In the genomic region with DNA sequence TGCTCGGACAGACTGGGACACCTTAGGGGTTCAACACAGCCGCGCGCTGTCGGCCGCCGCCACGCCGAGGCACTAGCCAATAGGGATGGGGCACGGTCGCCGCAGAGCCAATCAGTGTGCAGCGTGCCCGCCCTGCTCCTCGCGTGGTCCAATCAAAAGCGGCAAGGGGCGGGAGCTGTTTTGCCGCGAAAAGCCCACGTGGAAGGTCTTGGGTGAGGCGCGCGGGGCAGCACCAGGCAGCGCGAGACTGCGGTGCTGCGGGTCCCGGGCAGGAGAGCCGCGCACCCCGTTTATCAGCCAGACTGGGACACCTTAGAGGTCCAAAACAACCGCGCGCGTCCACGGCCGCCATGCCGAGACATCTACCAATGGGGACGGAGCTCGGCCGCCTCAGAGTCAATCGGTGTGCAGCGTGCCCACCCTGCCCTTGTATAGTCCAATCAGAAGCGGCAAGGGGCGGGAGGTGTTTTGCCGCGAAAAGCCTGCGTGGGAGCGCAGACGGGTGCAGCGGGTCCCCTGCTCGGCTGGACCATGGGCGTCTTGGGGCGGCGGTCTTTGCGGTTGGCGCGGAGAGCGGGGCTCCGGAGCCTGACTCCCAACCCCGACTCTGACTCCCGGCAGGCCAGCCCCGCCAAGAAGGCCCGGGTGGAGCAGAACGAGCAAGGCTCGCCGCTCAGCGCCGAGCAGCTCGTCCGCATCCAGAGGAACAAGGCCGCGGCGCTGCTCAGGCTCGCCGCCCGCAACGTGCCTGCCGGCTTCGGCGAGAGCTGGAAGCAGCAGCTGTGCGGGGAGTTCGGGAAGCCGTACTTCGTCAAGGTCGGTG, we compare ENCODE assay signal across 8 mouse cellular contexts. TPM values are rescaled to one million over a fixed set of nuclear protein-coding genes. Genes with fewer than 3 reads are reported as not detected.
A peak's percentile ranks its signal among the peaks of the same experiment; 100 is the strongest.
DNase-seq lines count a peak whose midpoint lies in the region; ATAC-seq and TF ChIP-seq lines count a peak whose summit lies in the region.

No protein-coding gene starts in this region.

- TF ChIP-seq EP300 in liver, postnatal 0 days (IDR thresholded peaks at IDR 0.05; ENCODE audit: low read depth) = peak; percentile 82; the same call in 1 of the 2 replicates

- peak overlapping the region; percentile 91 for H3K4me2 ChIP-seq in forebrain, embryonic 14.5 days (ENCODE audit: low read length)
- H3K4me2 ChIP-seq in liver, postnatal 0 days (ENCODE audit: low read depth, low read length) = peak overlapping the region; percentile 99
- peak overlapping the region; percentile 97 for H3K4me2 ChIP-seq in neural tube, embryonic 13.5 days

- peak overlapping the region; percentile 78 for H3K27ac ChIP-seq in ES-E14 (ENCODE audit: insufficient read depth, low read depth, low read length, poor library complexity, severe bottlenecking)
- 0 out of 2 replicates have a peak overlapping the region, but pooled peaks have one; percentile 21 for H3K27ac ChIP-seq in forebrain, embryonic 14.5 days (ENCODE audit: low read depth, low read length)
- peak overlapping the region; percentile 89 for H3K27ac ChIP-seq in liver, postnatal 0 days (ENCODE audit: low read depth)
- peak overlapping the region; percentile 52; the same call in 1 of the 2 replicates for H3K27ac ChIP-seq in neural tube, embryonic 13.5 days (replicated peaks)

- peaks cover 4 to 13% of the 10 kb centered on the region in 2 experiments for H3K4me1 ChIP-seq in ES-E14 (ENCODE audit: control insufficient read depth in 2 of 2, insufficient read depth in 2 of 2, low read length in 2 of 2, poor library complexity in 1 of 2)
- peaks cover 7% of the 10 kb centered on the region; the same call in 1 of the 2 replicates for H3K4me1 ChIP-seq in forebrain, embryonic 14.5 days (ENCODE audit: control insufficient read depth, insufficient read depth, low read length)
- H3K4me1 ChIP-seq in liver, postnatal 0 days (ENCODE audit: insufficient read depth) = peaks cover 36% of the 10 kb centered on the region
- H3K4me1 ChIP-seq in neural tube, embryonic 13.5 days (replicated peaks) = peaks cover 30% of the 10 kb centered on the region

- no peaks in the 10 kb centered on the region for H3K9me3 ChIP-seq in ES-E14 (ENCODE audit: control insufficient read depth, insufficient read depth, low read depth, low read length)
- H3K9me3 ChIP-seq in forebrain, embryonic 14.5 days (replicated peaks; ENCODE audit: control insufficient read depth, low read length) = no peaks in the 10 kb centered on the region
- H3K9me3 ChIP-seq in liver, postnatal 0 days (ENCODE audit: low read length) = no peaks in the 10 kb centered on the region
- no peaks in the 10 kb centered on the region for H3K9me3 ChIP-seq in neural tube, embryonic 13.5 days

- under 1% methylated on average over 87 of the region's 87 CpGs for WGBS in forebrain, embryonic 14.5 days
- WGBS in liver, postnatal 0 days (ENCODE audit: insufficient replicate concordance) = under 1% methylated on average over 86 of the region's 87 CpGs
- WGBS in neural tube, embryonic 13.5 days = under 1% methylated on average over 87 of the region's 87 CpGs

- no peaks in the 10 kb centered on the region for H3K27me3 ChIP-seq in forebrain, embryonic 14.5 days (replicated peaks; ENCODE audit: control insufficient read depth, insufficient read depth, low read length)
- H3K27me3 ChIP-seq in liver, postnatal 0 days (ENCODE audit: insufficient read depth, low read length) = no peaks in the 10 kb centered on the region
- no peaks in the 10 kb centered on the region for H3K27me3 ChIP-seq in neural tube, embryonic 13.5 days

- H3K4me3 ChIP-seq in ES-E14 (ENCODE audit: insufficient read depth in 1 of 2, low read depth in 1 of 2, low read length in 2 of 2, poor library complexity in 1 of 2, severe bottlenecking in 1 of 2) = peak overlapping the region; percentile 84 to 91
- H3K4me3 ChIP-seq in forebrain, embryonic 14.5 days (ENCODE audit: low read depth, low read length) = peak overlapping the region; percentile 81
- peak overlapping the region; percentile 71 for H3K4me3 ChIP-seq in liver, postnatal 0 days (ENCODE audit: low read depth, low read length)
- peak overlapping the region; percentile 89 for H3K4me3 ChIP-seq in neural tube, embryonic 13.5 days

- ATAC-seq in forebrain, embryonic 14.5 days = peak; percentile 99
- ATAC-seq in liver, postnatal 0 days = peak; percentile 93
- ATAC-seq in neural tube, embryonic 13.5 days (ENCODE audit: low read depth) = peak; percentile 98

- DNase-seq in ES-E14 (ENCODE audit: low read depth, low spot score) = no peak
- DNase-seq in cerebellum, adult 11 months = peak; percentile 91
- DNase-seq in forebrain, embryonic 14.5 days (ENCODE audit: low spot score) = peak; percentile 96
- DNase-seq in heart, postnatal 14 days = peak; percentile 94
- DNase-seq in layer of hippocampus, adult 11-12 months (ENCODE audit: low spot score) = peak; percentile 92
- DNase-seq in liver, postnatal 0 days = peak; percentile 94
- peak; percentile 81 for DNase-seq in telencephalon, adult 2 months (ENCODE audit: low read depth, low spot score)

- in situ Hi-C loops in ES-E14 (cut with MboI; ENCODE audit: low sequenced_read_pairs in 2 of 2, unreplicated experiment in 2 of 2) = no loop called here

- no peak for TF ChIP-seq CTCF in liver, postnatal 0 days (IDR thresholded peaks at IDR 0.05; ENCODE audit: low read depth)

- H3K36me3 ChIP-seq in ES-E14 (ENCODE audit: control insufficient read depth, insufficient read depth, low read length, poor library complexity, severe bottlenecking) = peaks cover 27% of the 10 kb centered on the region
- no peaks in the 10 kb centered on the region for H3K36me3 ChIP-seq in forebrain, embryonic 14.5 days (ENCODE audit: control insufficient read depth, insufficient read depth, low read length)
- H3K36me3 ChIP-seq in liver, postnatal 0 days (replicated peaks; ENCODE audit: insufficient read depth, low read length) = 0 out of 2 replicates have a peak, but pooled peaks cover 2% of the 10 kb centered on the region
- no peaks in the 10 kb centered on the region; the same call in 1 of the 2 replicates for H3K36me3 ChIP-seq in neural tube, embryonic 13.5 days

- intact Hi-C loops in heart, postnatal 14 days (cut with DNase I) = no loop called here

- H3K9ac ChIP-seq in ES-E14 (ENCODE audit: insufficient read depth, low read depth, low read length, poor library complexity, severe bottlenecking) = peak overlapping the region; percentile 83
- peak overlapping the region; percentile 61 for H3K9ac ChIP-seq in forebrain, embryonic 14.5 days (ENCODE audit: low read length)
- peak overlapping the region; percentile 66 for H3K9ac ChIP-seq in liver, postnatal 0 days (replicated peaks)
- H3K9ac ChIP-seq in neural tube, embryonic 13.5 days = peak overlapping the region; percentile 69

TF ChIP-seq in ES-E14, 5 proteins besides CTCF, POLR2A, EP300 and RAD21:
- no peak for TF ChIP-seq ZC3H11A (IDR thresholded peaks at IDR 0.05; ENCODE audit: borderline replicate concordance, low read depth, low read length)
- no peak for TF ChIP-seq HCFC1 (IDR thresholded peaks at IDR 0.05; ENCODE audit: borderline replicate concordance, insufficient read depth, low read length)
- TF ChIP-seq MAFK (IDR thresholded peaks at IDR 0.05; ENCODE audit: insufficient read depth, low read depth, low read length) = no peak
- TF ChIP-seq CHD2 (IDR thresholded peaks at IDR 0.05; ENCODE audit: low read depth, low read length) = peak; percentile 88
- no peak for TF ChIP-seq ZNF384 (IDR thresholded peaks at IDR 0.05; ENCODE audit: low read depth, low read length)

RNA-seq across cellular contexts. Expression of a gene that starts 0.7 kb away (rescaled TPM):
- 67.9 and 71.6 TPM in 2 replicates for total RNA-seq in ES-E14 (2012; rRNA removed)
- 12.1 and 13.3 TPM in 2 replicates for polyA plus RNA-seq in forebrain, embryonic 14.5 days (2014; fragmentation: Nextera tagmentation; extraction: Ambion mirVana)
- 10 to 100 TPM; 24.1 to 26.9 TPM for total RNA-seq in heart, postnatal 14 days (2021)
- polyA plus RNA-seq in liver, postnatal 0 days (2015; fragmentation: Nextera tagmentation; extraction: Ambion mirVana) = 11.8 TPM in 2 replicates
- 9.0 and 9.6 TPM in 2 replicates for polyA plus RNA-seq in neural tube, embryonic 13.5 days (2015; fragmentation: Nextera tagmentation; extraction: Ambion mirVana)

RNA-seq across cellular contexts. Expression of a gene that starts 2.9 kb away (rescaled TPM):
- total RNA-seq in ES-E14 (2012; rRNA removed) = 26.7 and 32.6 TPM in 2 replicates
- polyA plus RNA-seq in forebrain, embryonic 14.5 days (2014; fragmentation: Nextera tagmentation; extraction: Ambion mirVana) = 6.5 and 8.3 TPM in 2 replicates
- total RNA-seq in heart, postnatal 14 days (2021) = 1 to 10 TPM; 2.0 to 2.3 TPM
- 4.5 and 5.7 TPM in 2 replicates for polyA plus RNA-seq in liver, postnatal 0 days (2015; fragmentation: Nextera tagmentation; extraction: Ambion mirVana)
- 7.3 and 9.7 TPM in 2 replicates for polyA plus RNA-seq in neural tube, embryonic 13.5 days (2015; fragmentation: Nextera tagmentation; extraction: Ambion mirVana)

RNA-seq across cellular contexts. Expression of a gene that starts 15.4 kb away (rescaled TPM):
- 10.5 and 16.9 TPM in 2 replicates for total RNA-seq in ES-E14 (2012; rRNA removed)
- 2.4 and 3.7 TPM in 2 replicates for polyA plus RNA-seq in forebrain, embryonic 14.5 days (2014; fragmentation: Nextera tagmentation; extraction: Ambion mirVana)
- total RNA-seq in heart, postnatal 14 days (2021) = 100 to 1,000 TPM; 184 to 195 TPM
- polyA plus RNA-seq in liver, postnatal 0 days (2015; fragmentation: Nextera tagmentation; extraction: Ambion mirVana) = 1.0 and 1.2 TPM in 2 replicates
- polyA plus RNA-seq in neural tube, embryonic 13.5 days (2015; fragmentation: Nextera tagmentation; extraction: Ambion mirVana) = 3.1 and 3.3 TPM in 2 replicates

RNA-seq across cellular contexts. Expression of a gene that starts 39.5 kb away (rescaled TPM):
- total RNA-seq in ES-E14 (2012; rRNA removed) = 3.3 and 4.9 TPM in 2 replicates
- 60.5 and 80.1 TPM in 2 replicates for polyA plus RNA-seq in forebrain, embryonic 14.5 days (2014; fragmentation: Nextera tagmentation; extraction: Ambion mirVana)
- under 1 TPM in 1 of 2 experiments, not detected in 1; 0.19 TPM for total RNA-seq in heart, postnatal 14 days (2021)
- polyA plus RNA-seq in liver, postnatal 0 days (2015; fragmentation: Nextera tagmentation; extraction: Ambion mirVana) = not detected in 2 replicates
- 71.9 and 79.6 TPM in 2 replicates for polyA plus RNA-seq in neural tube, embryonic 13.5 days (2015; fragmentation: Nextera tagmentation; extraction: Ambion mirVana)

Comparison
In these comparisons a context has a peak if more than half of its experiments do, and no peak if none do; other contexts are left out.
1. H3K27ac ChIP-seq: peak in every context shown above with its lines; median percentile 89 in liver, postnatal 0 days; 78 in ES-E14; 52 in neural tube, embryonic 13.5 days; 21 in forebrain, embryonic 14.5 days.